Mouse (Mus musculus) intestine, embryonic 16.5 days (tissue): ENCODE data around the gene Lrrc51. TPM values are rescaled to one million over a fixed set of nuclear protein-coding genes. Genes with fewer than 3 reads are reported as not detected.
"Not testable (repeated sequence)": the region's sequence is repeated elsewhere in the genome, so short reads cannot be mapped to it uniquely, and the experiment has no call there.

Experiments used
- ATAC-seq: fragments of 200-750 bp; cut with Nextera tagmentation; 2 replicates; pipeline ENCODE4 v1.8.0; 2017; ENCODE audit warnings: moderate TSS enrichment, moderate library complexity
- H3K27ac ChIP-seq: fragments of 300-500 bp; sonication (generic); 2 replicates; pipeline ENCODE4 v1.5.1; 2014; ENCODE audit warnings: mild to moderate bottlenecking, low read length
- H3K27me3 ChIP-seq: fragments of 300-500 bp; sonication (generic); replicated peaks from 2 replicates; pipeline ENCODE4 v1.6.1; 2014; ENCODE audit warnings: low read length, control low read depth, mixed read lengths; ENCODE audit not compliant: control insufficient read depth, insufficient read depth
- H3K36me3 ChIP-seq: fragments of 300-500 bp; sonication (generic); 2 replicates; pipeline ENCODE4 v1.6.1; 2014; ENCODE audit warnings: low read length, control low read depth; ENCODE audit not compliant: control insufficient read depth, insufficient read depth
- H3K4me1 ChIP-seq: fragments of 300-500 bp; sonication (generic); 2 replicates; pipeline ENCODE4 v1.6.1; 2014; ENCODE audit warnings: low read length, control low read depth, mixed read lengths; ENCODE audit not compliant: control insufficient read depth, insufficient read depth
- H3K4me2 ChIP-seq: fragments of 300-500 bp; sonication (generic); 2 replicates; pipeline ENCODE4 v1.6.1; 2014; ENCODE audit warnings: low read depth, low read length, control low read depth
- H3K4me3 ChIP-seq: fragments of 300-500 bp; sonication (generic); 2 replicates; pipeline ENCODE4 v1.5.1; 2014; ENCODE audit warnings: mild to moderate bottlenecking, low read length
- H3K9ac ChIP-seq: fragments of 300-500 bp; sonication (generic); 2 replicates; pipeline ENCODE4 v1.6.1; 2014; ENCODE audit warnings: low read depth, low read length
- H3K9me3 ChIP-seq: fragments of 300-500 bp; sonication (generic); 2 replicates; pipeline ENCODE4 v1.6.1; 2016; ENCODE audit warnings: low read length, control low read depth; ENCODE audit not compliant: control insufficient read depth
- WGBS: fragments of 180-500 bp; shearing (Covaris S2); extraction: QIAGEN DNeasy Blood & Tissue Kit; methylation state at CpG from one replicate; pipeline ENCODE4 v1.1.7; 2014; 5-methylcytosine and 5-hydroxymethylcytosine counted together
- polyA plus RNA-seq: library from polyadenylated mRNA; unstranded; fragments of >200 nt; fragmentation: Nextera tagmentation; extraction: Ambion mirVana; gene quantifications from 2 replicates; pipeline ENCODE4 v1.2.1, GENCODE M21; 2015

Gene Lrrc51
- polyA plus RNA-seq, 1 experiment from 2014 or later = 10.1 TPM

DNA sequence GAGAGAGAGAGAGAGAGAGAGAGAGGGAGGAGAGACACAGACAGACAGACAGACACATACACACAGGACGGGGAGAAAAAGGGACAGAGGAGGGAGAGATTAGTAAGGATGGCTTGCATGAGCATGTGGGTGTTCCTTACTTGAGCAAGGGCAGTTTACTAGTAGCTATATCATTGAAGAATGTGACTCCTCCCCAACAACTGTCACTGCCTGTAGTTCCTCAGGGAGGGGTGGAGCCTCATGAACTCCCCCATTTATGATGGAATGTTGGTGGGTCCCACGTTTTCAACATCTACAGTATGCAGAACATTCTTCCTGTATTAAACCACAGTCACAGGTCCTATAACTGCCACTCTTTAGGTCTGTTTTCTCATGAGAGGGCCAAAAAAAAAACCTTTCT lies 18.4 kb upstream of the Lrrc51 start:
- Histone ChIP-seq H3K4me1 (no peaks in the 10 kb centered on the region), H3K36me3 (no peaks in the 10 kb centered on the region), H3K4me2 (no peak overlapping the region), H3K4me3 (no peak overlapping the region), H3K27me3 (no peaks in the 10 kb centered on the region), H3K9ac (no peak overlapping the region), H3K27ac (no peak overlapping the region), H3K9me3 (no peaks in the 10 kb centered on the region)
- no peak for ATAC-seq
- 40% methylated on average over 2 of the region's 2 CpGs for WGBS

GRCm38 (mm10) chr7:101951648-101952047 lies 18.0 kb upstream of the Lrrc51 start:
- no peak overlapping the region for H3K4me3 ChIP-seq
- WGBS = 72% methylated on average over 1 of the region's 1 CpGs

DNA sequence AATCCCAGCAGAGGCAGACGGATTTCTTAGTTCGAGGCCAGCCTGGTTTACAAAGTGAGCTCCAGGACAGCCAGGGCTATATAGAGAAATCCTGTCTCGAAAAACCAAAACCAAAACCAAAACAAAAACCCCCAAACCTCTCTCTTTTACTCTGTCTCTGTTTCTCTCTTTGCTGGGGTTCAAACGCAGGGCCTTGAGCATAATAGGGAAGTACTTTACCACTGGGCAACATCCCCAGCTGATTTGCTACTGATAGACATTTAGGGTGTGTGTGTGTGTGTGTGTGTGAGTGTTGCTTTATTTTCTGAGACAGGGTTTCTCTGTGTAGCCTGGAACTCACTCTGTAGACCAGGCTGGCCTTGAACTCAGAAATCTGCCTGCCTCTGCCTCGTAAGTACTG lies 15.3 kb upstream of the Lrrc51 start:
- H3K9ac ChIP-seq, H3K27ac ChIP-seq, H3K4me3 ChIP-seq, H3K4me2 ChIP-seq, ATAC-seq, H3K36me3 ChIP-seq, H3K4me1 ChIP-seq, H3K27me3 ChIP-seq, H3K9me3 ChIP-seq: not testable (repeated sequence)
- WGBS = 89% methylated on average over 5 of the region's 5 CpGs

More at GRCm38 (mm10) chr7:101951648-101952047, 18.0 kb upstream of the Lrrc51 start:
- ATAC-seq = 0 out of 2 replicates have a peak, but pooled peaks have one; percentile 40
- H3K4me1 ChIP-seq = no peaks in the 10 kb centered on the region
- no peaks in the 10 kb centered on the region for H3K9me3 ChIP-seq
- no peak overlapping the region for H3K9ac ChIP-seq
- no peaks in the 10 kb centered on the region for H3K27me3 ChIP-seq
- H3K36me3 ChIP-seq = no peaks in the 10 kb centered on the region
- no peak overlapping the region for H3K27ac ChIP-seq
- no peak overlapping the region for H3K4me2 ChIP-seq

GRCm38 (mm10) chr7:101939758-101940157 lies 6.1 kb upstream of the Lrrc51 start:
- no peak overlapping the region for H3K9ac ChIP-seq
- WGBS = 85% methylated on average over 4 of the region's 4 CpGs
- H3K4me2 ChIP-seq = no peak overlapping the region
- no peak overlapping the region for H3K4me3 ChIP-seq
- H3K36me3 ChIP-seq = no peaks in the 10 kb centered on the region
- H3K27me3 ChIP-seq = no peaks in the 10 kb centered on the region
- H3K27ac ChIP-seq = no peak overlapping the region
- H3K4me1 ChIP-seq = peaks cover 4% of the 10 kb centered on the region; the same call in 1 of the 2 replicates
- ATAC-seq = no peak
- no peaks in the 10 kb centered on the region for H3K9me3 ChIP-seq

- Histone ChIP-seq H3K4me1 (peaks cover 4% of the 10 kb centered on the region; the same call in 1 of the 2 replicates), H3K27me3 (no peaks in the 10 kb centered on the region), H3K27ac (no peak overlapping the region), H3K4me2 (no peak overlapping the region), H3K36me3 (no peaks in the 10 kb centered on the region), H3K9me3 (no peaks in the 10 kb centered on the region), H3K9ac (no peak overlapping the region), H3K4me3 (no peak overlapping the region)
- ATAC-seq = no peak
- 91% methylated on average over 2 of the region's 2 CpGs for WGBS
Measured at GRCm38 (mm10) chr7:101938348-101938747, 4.7 kb upstream of the Lrrc51 start.

DNA sequence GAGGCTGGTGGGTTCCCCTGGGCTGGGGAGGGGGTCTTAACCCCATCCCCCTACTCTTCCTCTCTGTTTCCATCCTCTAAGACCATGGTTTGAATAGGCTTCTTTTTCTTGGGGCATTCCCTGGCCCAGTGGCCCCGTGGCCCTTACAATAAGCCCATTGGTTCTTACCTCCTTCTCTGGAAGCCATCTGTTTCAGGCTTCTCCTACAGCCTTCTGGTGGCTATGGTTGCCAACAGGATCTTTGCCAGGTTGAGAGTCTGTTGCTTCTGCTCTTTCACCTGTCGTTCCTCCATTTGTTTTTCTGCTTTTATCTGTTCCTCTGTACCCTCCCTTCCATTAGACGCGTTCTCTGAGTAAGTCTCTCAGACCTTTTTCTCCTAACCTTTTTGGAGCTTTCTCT lies 3.9 kb upstream of the Lrrc51 start:
- WGBS = 92% methylated on average over 4 of the region's 4 CpGs
- no peaks in the 10 kb centered on the region for H3K9me3 ChIP-seq
- H3K9ac ChIP-seq = no peak overlapping the region
- no peak overlapping the region for H3K4me2 ChIP-seq
- ATAC-seq = no peak
- H3K4me3 ChIP-seq = no peak overlapping the region
- peaks cover 7% of the 10 kb centered on the region for H3K4me1 ChIP-seq
- H3K27ac ChIP-seq = no peak overlapping the region
- no peaks in the 10 kb centered on the region for H3K27me3 ChIP-seq
- H3K36me3 ChIP-seq = no peaks in the 10 kb centered on the region

DNA sequence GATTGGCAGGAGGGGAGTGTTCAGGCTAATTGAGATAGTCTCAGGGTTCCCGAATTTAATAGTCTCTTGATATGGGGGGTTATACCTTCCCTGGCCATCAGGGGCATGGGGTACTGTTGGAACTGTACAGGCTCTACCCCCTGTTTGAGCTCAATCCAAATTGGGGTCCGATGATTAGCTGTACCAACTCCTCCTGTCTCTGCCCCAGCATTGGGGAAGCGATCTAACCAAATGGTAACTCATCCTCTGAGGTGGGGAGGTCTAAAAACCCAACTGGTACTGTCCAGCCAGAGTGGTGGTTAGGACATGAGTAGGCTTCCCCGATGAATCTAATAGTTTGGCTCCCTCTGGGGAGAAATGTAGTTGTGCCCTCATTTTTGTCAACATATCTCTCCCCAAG lies 3.3 kb upstream of the Lrrc51 start:
- ATAC-seq = no peak
- H3K4me3 ChIP-seq = no peak overlapping the region
- H3K27ac ChIP-seq = no peak overlapping the region
- no peaks in the 10 kb centered on the region for H3K36me3 ChIP-seq
- H3K9ac ChIP-seq = no peak overlapping the region
- no peak overlapping the region for H3K4me2 ChIP-seq
- H3K4me1 ChIP-seq = peaks cover 12% of the 10 kb centered on the region
- 96% methylated on average over 4 of the region's 4 CpGs for WGBS
- no peaks in the 10 kb centered on the region for H3K9me3 ChIP-seq
- no peaks in the 10 kb centered on the region for H3K27me3 ChIP-seq

GRCm38 (mm10) chr7:101935957-101936356 lies 2.3 kb upstream of the Lrrc51 start:
- Histone ChIP-seq H3K9ac (no peak overlapping the region), H3K4me1 (peaks cover 12% of the 10 kb centered on the region), H3K4me3 (no peak overlapping the region), H3K36me3 (no peaks in the 10 kb centered on the region), H3K27me3 (no peaks in the 10 kb centered on the region), H3K9me3 (no peaks in the 10 kb centered on the region), H3K4me2 (no peak overlapping the region), H3K27ac (no peak overlapping the region)
- WGBS = 92% methylated on average over 4 of the region's 4 CpGs
- no peak for ATAC-seq

- 3% methylated on average over 15 of the region's 15 CpGs for WGBS
- Histone ChIP-seq H3K36me3 (no peaks in the 10 kb centered on the region), H3K4me1 (peaks cover 12% of the 10 kb centered on the region), H3K27ac (peak overlapping the region; percentile 82), H3K4me2 (peak overlapping the region; percentile 78), H3K9ac (peak overlapping the region; percentile 75), H3K27me3 (no peaks in the 10 kb centered on the region), H3K9me3 (no peaks in the 10 kb centered on the region), H3K4me3 (peak overlapping the region; percentile 73)
- peak; percentile 52 for ATAC-seq
Measured at GRCm38 (mm10) chr7:101933300-101933699, 395 bp downstream of the Lrrc51 start.

DNA sequence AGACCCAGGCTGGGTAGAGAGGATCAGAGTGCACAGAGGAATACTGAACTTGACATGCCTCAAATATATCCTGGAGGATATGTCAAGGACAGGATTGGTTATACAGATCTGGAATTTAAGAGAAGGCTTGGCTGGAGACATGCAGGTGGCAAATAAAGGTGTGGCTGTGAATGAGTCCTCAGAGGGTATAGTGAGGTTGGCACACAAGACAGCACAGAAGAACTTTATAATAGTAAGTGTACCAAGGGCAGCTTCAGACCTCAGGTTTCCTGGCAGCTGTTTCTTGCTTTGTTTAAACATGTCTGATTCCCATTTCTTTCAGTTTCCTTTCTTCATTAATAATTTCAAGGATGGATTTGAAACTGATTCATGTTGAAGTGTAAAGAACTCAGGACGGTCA lies 1.1 kb downstream of the Lrrc51 start:
- H3K36me3 ChIP-seq = no peaks in the 10 kb centered on the region
- no peaks in the 10 kb centered on the region for H3K9me3 ChIP-seq
- 71% methylated on average over 1 of the region's 1 CpGs for WGBS
- peaks cover 12% of the 10 kb centered on the region for H3K4me1 ChIP-seq
- H3K9ac ChIP-seq = no peak overlapping the region
- peak overlapping the region; percentile 37; the same call in 1 of the 2 replicates for H3K27ac ChIP-seq
- H3K4me2 ChIP-seq = peak overlapping the region; percentile 27
- ATAC-seq = no peak
- H3K27me3 ChIP-seq = no peaks in the 10 kb centered on the region
- H3K4me3 ChIP-seq = no peak overlapping the region; the same call in 1 of the 2 replicates
